Mouse (Mus musculus) midbrain, postnatal 0 days (tissue): Measurements from ENCODE around the gene Srcin1. TPM values are rescaled to one million over a fixed set of nuclear protein-coding genes. Genes with fewer than 3 reads are reported as not detected.

Experiments used
- ATAC-seq: fragments of 200-750 bp; cut with Nextera tagmentation; 2 replicates; pipeline ENCODE4 v1.8.0; 2017; ENCODE audit warnings: moderate number of reproducible peaks, mild to moderate bottlenecking, moderate TSS enrichment, moderate library complexity; ENCODE audit not compliant: low FRiP score
- DNase-seq: peaks from one replicate; pipeline ENCODE4 v3.0.0-alpha.2; 2015; ENCODE audit warnings: low spot score
- H3K27ac ChIP-seq: fragments of 300-500 bp; sonication (generic); 2 replicates; pipeline ENCODE4 v1.5.1; 2014; ENCODE audit warnings: low read depth, mild to moderate bottlenecking, low read length, mixed read lengths
- H3K27me3 ChIP-seq: fragments of 300-500 bp; sonication (generic); 2 replicates; pipeline ENCODE4 v1.6.1; 2014; ENCODE audit warnings: low read length, control low read depth, mixed read lengths; ENCODE audit not compliant: insufficient read depth
- H3K36me3 ChIP-seq: fragments of 300-500 bp; sonication (generic); 2 replicates; pipeline ENCODE4 v1.6.1; 2014; ENCODE audit warnings: low read length, control low read depth, mixed read lengths; ENCODE audit not compliant: insufficient read depth
- H3K4me1 ChIP-seq: fragments of 300-500 bp; sonication (generic); 2 replicates; pipeline ENCODE4 v1.6.1; 2014; ENCODE audit warnings: mild to moderate bottlenecking, control low read depth, antibody characterized with exemption, low read length, mixed read lengths; ENCODE audit not compliant: insufficient read depth
- H3K4me2 ChIP-seq: fragments of 300-500 bp; sonication (generic); 2 replicates; pipeline ENCODE4 v1.6.1; 2014; ENCODE audit warnings: low read depth, mild to moderate bottlenecking, low read length, mixed read lengths; ENCODE audit not compliant: poor library complexity, severe bottlenecking
- H3K4me3 ChIP-seq: fragments of 300-500 bp; sonication (generic); 2 replicates; pipeline ENCODE4 v1.5.1; 2014; ENCODE audit warnings: low read depth, mild to moderate bottlenecking, low read length, moderate library complexity
- H3K9ac ChIP-seq: fragments of 300-500 bp; sonication (generic); replicated peaks from 2 replicates; pipeline ENCODE4 v1.6.1; 2014; ENCODE audit warnings: mild to moderate bottlenecking, low read length, moderate library complexity, mixed read lengths; ENCODE audit not compliant: poor library complexity, severe bottlenecking
- H3K9me3 ChIP-seq: fragments of 300-500 bp; sonication (generic); 2 replicates; pipeline ENCODE4 v1.6.1; 2016; ENCODE audit warnings: low read length, control low read depth
- CTCF ChIP-seq: IDR thresholded peaks from 2 replicates; pipeline ENCODE4 v1.5.1; 2016; ENCODE audit warnings: antibody characterized with exemption, mild to moderate bottlenecking
- WGBS: fragments of 180-500 bp; shearing (Covaris S2); extraction: QIAGEN DNeasy Blood & Tissue Kit; methylation state at CpG from one replicate; pipeline ENCODE4 v1.1.7; 2014; 5-methylcytosine and 5-hydroxymethylcytosine counted together
- polyA plus RNA-seq: library from polyadenylated mRNA; unstranded; fragments of >200 nt; fragmentation: Nextera tagmentation; extraction: Ambion mirVana; gene quantifications from 2 replicates; pipeline ENCODE4 v1.2.1, GENCODE M21; 2015
- total RNA-seq: library from RNA; depleted of rRNA; stranded (reverse); fragments of >200 nt; gene quantifications from 2 replicates; pipeline ENCODE4 v1.2.3, GENCODE M21; 2014

Gene Srcin1
- total and polyA plus RNA-seq, 2 experiments from 2014 or later: 14.0 to 95.0 TPM

DNA sequence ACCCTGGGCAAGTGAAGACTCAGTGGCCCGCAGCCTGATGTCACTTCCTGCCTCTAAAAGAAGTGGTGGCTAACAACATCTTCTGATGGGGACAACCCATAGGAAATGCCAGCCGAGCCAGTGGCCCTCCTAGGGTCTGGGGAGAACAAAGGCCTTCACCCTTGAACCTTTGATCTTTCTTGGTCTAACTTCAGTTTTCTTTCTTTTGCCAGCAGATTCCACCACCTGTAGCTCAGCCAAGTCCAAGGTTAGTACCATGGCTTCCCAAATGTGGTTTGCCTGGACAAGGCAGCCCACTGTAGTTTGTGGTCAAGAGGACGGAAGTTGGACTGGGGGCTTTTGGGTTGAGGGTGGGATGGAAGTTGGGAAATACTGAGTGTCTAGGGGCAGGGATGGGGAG is 83.2 kb downstream of the Srcin1 start:
- no peak for TF ChIP-seq CTCF
- no peaks in the 10 kb centered on the region for H3K4me1 ChIP-seq
- DNase-seq: no peak
- H3K9ac ChIP-seq: no peak overlapping the region
- no peak overlapping the region for H3K27ac ChIP-seq
- H3K4me2 ChIP-seq: no peak overlapping the region
- no peak overlapping the region for H3K4me3 ChIP-seq
- no peak for ATAC-seq
- H3K9me3 ChIP-seq: no peaks in the 10 kb centered on the region
- no peaks in the 10 kb centered on the region for H3K27me3 ChIP-seq
- 85% methylated on average over 3 of the region's 3 CpGs for WGBS
- H3K36me3 ChIP-seq: peaks cover 42% of the 10 kb centered on the region

DNA sequence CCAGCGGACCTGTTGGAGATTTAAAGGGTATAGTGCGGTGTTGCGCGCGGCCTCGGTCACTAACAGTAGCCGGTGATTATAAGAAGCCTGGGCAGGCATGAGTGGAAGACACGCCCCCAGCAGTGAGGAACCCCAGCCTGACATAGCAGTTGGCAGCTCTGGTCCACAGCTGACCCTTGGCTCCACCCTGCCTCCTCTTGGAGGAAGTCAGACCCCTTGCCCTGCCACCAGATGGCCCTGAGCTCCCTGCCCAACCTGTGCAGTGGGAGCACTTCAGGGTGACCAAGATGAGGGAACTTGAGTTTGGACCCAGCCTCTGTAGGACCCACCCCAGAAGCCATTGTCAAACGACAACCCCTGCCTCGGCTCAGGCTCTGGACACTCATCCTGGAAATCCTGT is 84.3 kb downstream of the Srcin1 start:
- peaks cover 40% of the 10 kb centered on the region for H3K36me3 ChIP-seq
- 76% methylated on average over 10 of the region's 10 CpGs for WGBS
- no peaks in the 10 kb centered on the region for H3K4me1 ChIP-seq
- DNase-seq (no peak), ATAC-seq (0 out of 2 replicates have a peak, but pooled peaks have one; percentile 5)
- TF ChIP-seq CTCF: peak; percentile 6; the same call in 1 of the 2 replicates
- H3K9ac ChIP-seq: no peak overlapping the region
- H3K27me3 ChIP-seq: no peaks in the 10 kb centered on the region
- H3K4me3 ChIP-seq: no peak overlapping the region
- no peak overlapping the region for H3K27ac ChIP-seq
- no peaks in the 10 kb centered on the region for H3K9me3 ChIP-seq
- H3K4me2 ChIP-seq: no peak overlapping the region

DNA sequence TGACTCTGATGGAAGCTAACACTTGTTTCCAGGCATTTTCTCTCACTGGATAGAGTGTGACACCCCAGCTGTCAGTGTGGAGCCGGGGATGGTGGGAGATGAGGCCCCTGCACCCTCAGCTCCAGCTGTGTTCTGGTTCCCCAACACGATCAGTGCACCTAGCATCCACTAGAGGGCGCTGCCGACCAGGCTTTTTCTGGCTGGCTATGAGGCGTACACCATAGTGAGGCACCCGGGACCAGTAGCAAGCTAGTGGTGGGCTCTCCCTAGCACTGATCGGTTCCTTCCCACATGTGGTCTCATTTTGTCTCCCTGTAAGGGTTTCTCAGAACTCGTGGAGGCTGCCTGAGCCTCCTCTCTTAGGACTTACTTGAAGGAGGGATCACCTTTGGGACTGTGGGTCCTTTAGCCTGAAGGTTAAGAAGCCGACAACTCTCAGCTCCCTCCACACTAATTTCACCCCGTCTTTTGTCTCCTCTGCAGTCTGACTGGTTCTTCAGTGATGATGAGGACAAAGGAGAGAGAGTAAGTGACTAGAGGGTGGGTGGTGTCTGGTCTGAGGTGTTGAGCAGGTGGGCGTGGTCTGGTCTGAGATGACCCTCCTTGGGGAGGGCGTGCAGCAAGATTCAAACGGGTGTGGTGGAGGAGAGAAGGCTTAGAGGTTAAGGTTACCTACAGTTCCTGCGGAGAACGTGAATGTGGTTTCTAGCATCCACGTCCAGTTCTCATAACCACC is 86.2 kb downstream of the Srcin1 start:
- 28% methylated on average over 16 of the region's 16 CpGs for WGBS
- Histone ChIP-seq H3K4me3 (no peak overlapping the region), H3K9ac (no peak overlapping the region), H3K27me3 (no peaks in the 10 kb centered on the region), H3K4me1 (no peaks in the 10 kb centered on the region), H3K36me3 (peaks cover 45% of the 10 kb centered on the region), H3K27ac (no peak overlapping the region), H3K9me3 (no peaks in the 10 kb centered on the region), H3K4me2 (no peak overlapping the region)
- peak; percentile 44; the same call in 1 of the 2 replicates for ATAC-seq
- DNase-seq: peak; percentile 81
- TF ChIP-seq CTCF: peak; percentile 92

DNA sequence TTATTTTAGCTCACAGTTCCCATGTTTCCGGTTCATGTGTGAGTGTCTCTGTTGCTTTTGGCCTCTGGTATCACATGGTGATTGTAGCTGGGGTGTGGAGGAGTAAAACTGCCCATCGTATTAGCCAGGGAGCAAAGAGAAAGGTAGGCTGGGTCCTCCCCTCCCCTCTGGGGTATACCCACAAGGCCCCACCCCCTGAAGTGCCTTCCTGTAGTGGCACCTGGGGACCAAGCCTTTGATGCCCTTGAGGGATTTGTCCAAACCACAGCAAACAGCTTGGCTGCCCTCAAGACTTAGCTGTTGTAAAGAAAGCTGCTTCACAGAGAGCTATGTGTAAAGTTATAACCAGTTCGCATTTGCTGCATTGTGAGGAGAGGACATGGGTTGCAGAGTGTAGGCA is 88.3 kb downstream of the Srcin1 start:
- WGBS: 80% methylated on average over 3 of the region's 3 CpGs
- no peaks in the 10 kb centered on the region for H3K9me3 ChIP-seq
- no peak overlapping the region for H3K4me2 ChIP-seq
- H3K27me3 ChIP-seq: no peaks in the 10 kb centered on the region
- H3K27ac ChIP-seq: no peak overlapping the region
- no peaks in the 10 kb centered on the region for H3K4me1 ChIP-seq
- H3K4me3 ChIP-seq: no peak overlapping the region
- TF ChIP-seq CTCF: no peak
- ATAC-seq (no peak), DNase-seq (no peak)
- H3K36me3 ChIP-seq: peaks cover 43% of the 10 kb centered on the region
- H3K9ac ChIP-seq: no peak overlapping the region

DNA sequence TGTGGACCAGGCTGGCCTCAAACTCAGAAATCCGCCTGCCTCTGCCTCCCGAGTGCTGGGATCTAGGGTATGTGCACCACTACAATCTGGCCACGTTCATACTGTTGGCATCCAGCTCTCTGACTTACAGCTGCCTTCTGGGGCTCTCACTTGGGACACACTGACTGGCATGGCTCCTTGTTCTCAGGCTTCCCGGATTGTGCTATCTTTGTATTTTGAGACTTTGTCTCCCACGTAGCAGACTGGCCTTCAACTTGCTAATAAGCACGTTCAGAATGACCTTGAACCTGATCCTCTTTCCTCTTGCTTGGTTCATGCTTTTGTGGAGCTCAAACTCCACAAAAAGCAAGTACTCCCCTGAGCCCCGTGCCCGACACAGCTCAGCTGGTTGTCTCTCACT is 90.3 kb downstream of the Srcin1 start:
- no peak overlapping the region for H3K9ac ChIP-seq
- DNase-seq: no peak
- TF ChIP-seq CTCF: no peak
- no peaks in the 10 kb centered on the region for H3K4me1 ChIP-seq
- WGBS: 75% methylated on average over 8 of the region's 8 CpGs
- H3K4me2 ChIP-seq: no peak overlapping the region
- peaks cover 42% of the 10 kb centered on the region for H3K36me3 ChIP-seq
- H3K9me3 ChIP-seq: no peaks in the 10 kb centered on the region
- H3K27ac ChIP-seq: no peak overlapping the region
- H3K27me3 ChIP-seq: no peaks in the 10 kb centered on the region
- H3K4me3 ChIP-seq: no peak overlapping the region
- no peak for ATAC-seq

DNA sequence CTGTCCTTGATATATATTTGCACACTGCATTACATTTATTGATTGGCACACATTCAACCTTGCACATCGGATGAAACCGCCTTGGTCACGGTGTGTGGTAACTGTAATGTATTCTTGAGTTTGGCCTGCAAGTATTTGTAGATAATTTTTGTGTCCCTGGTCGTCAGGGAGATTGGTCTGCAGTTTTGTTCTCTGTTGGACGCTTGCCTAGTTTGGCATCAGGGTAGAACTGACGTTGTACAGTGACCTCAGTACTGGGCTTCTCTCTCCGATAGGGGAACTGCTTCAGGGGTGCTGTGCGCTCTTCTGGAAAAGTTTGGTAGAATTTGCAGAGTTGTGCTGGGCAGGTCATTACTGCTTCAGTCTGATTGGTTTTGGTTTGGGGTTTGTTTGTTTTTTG is 96.2 kb downstream of the Srcin1 start:
- 71% methylated on average over 8 of the region's 8 CpGs for WGBS
- Histone ChIP-seq H3K4me1 (no peaks in the 10 kb centered on the region), H3K4me3 (no peak overlapping the region), H3K4me2 (no peak overlapping the region), H3K27me3 (no peaks in the 10 kb centered on the region), H3K27ac (no peak overlapping the region), H3K36me3 (peaks cover 63% of the 10 kb centered on the region), H3K9ac (no peak overlapping the region), H3K9me3 (no peaks in the 10 kb centered on the region)
- DNase-seq: no peak
- ATAC-seq: no peak
- TF ChIP-seq CTCF: no peak
